Mouse (Mus musculus): ENCODE measurements around the gene Polr1e. TPM values are rescaled to one million over a fixed set of nuclear protein-coding genes. Genes with fewer than 3 reads are reported as not detected.
"Not testable (repeated sequence)": the region's sequence is repeated elsewhere in the genome, so short reads cannot be mapped to it uniquely, and the experiment has no call there.

Gene Polr1e
- polyA plus RNA-seq, 1 experiment from 2014 or later: 43.6 TPM

DNA sequence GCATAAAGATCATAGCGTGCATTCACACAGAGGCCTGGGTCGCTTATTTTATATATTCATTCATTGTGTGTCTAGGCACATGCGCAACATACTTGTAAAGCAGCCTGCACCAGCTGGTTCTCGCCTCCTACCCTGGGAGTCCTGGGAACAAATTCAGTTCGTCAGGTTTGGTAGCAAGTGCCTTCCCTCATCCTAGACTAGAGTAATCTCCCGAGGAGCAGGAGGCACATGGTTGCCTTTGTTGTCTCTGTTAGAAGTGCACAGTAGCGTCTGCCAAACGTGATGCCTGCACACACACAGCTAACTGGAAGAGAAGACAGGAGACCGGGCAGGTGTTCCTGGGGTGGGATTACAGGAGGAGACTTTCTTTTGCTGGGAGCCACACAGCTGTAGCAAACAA is 29.6 kb downstream of the Polr1e start:
- no peaks in the 10 kb centered on the region for H3K27me3 ChIP-seq (ENCODE audit: control insufficient read depth, insufficient read depth, low read length)
- no peaks in the 10 kb centered on the region for H3K4me1 ChIP-seq (ENCODE audit: control insufficient read depth, insufficient read depth, low read length)
- no peak overlapping the region for H3K9ac ChIP-seq (ENCODE audit: low read depth, low read length)
- WGBS (ENCODE audit: insufficient replicate concordance): 81% methylated on average over 9 of the region's 9 CpGs
- peaks cover 5% of the 10 kb centered on the region; the same call in 1 of the 2 replicates for H3K36me3 ChIP-seq (ENCODE audit: control insufficient read depth, insufficient read depth, low read length)
- no peak overlapping the region for H3K4me3 ChIP-seq (ENCODE audit: low read depth, low read length)
- no peak overlapping the region for H3K27ac ChIP-seq (ENCODE audit: low read depth, low read length)
- no peaks in the 10 kb centered on the region for H3K9me3 ChIP-seq (replicated peaks; ENCODE audit: control insufficient read depth, low read length)
- no peak overlapping the region for H3K4me2 ChIP-seq
- ATAC-seq (replicated peaks; ENCODE audit: insufficient number of reproducible peaks, low FRiP score, low TSS enrichment): no peak

DNA sequence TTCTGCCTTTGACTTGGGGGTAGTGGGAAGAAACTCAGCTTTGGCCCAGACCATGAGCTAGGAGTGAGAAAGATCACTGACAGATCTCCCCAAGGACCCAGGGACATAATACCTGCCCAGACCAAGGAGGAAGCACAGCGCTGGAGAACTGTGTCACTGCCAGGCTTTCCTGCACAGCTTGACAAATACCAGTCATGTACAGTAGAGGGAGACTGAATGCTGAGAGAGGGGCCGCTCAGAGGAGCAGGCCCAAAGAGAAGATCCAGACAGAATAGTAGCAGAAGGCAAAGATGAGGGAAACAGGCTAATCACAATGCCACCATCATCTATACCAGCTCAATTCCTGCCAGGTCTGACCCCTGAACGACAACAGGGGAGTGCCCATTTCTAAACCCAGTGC is 36.5 kb downstream of the Polr1e start:
- WGBS (ENCODE audit: insufficient replicate concordance): 34% methylated on average over 3 of the region's 3 CpGs
- H3K36me3 ChIP-seq (ENCODE audit: control insufficient read depth, insufficient read depth, low read length): 0 out of 2 replicates have a peak, but pooled peaks cover 10% of the 10 kb centered on the region
- no peak overlapping the region for H3K27ac ChIP-seq (ENCODE audit: low read depth, low read length)
- no peak overlapping the region for H3K9ac ChIP-seq (ENCODE audit: low read depth, low read length)
- no peak overlapping the region for H3K4me2 ChIP-seq
- H3K9me3 ChIP-seq (replicated peaks; ENCODE audit: control insufficient read depth, low read length): no peaks in the 10 kb centered on the region
- H3K4me1 ChIP-seq (ENCODE audit: control insufficient read depth, insufficient read depth, low read length): 0 out of 2 replicates have a peak, but pooled peaks cover 4% of the 10 kb centered on the region
- H3K27me3 ChIP-seq (ENCODE audit: control insufficient read depth, insufficient read depth, low read length): no peaks in the 10 kb centered on the region
- no peak overlapping the region for H3K4me3 ChIP-seq (ENCODE audit: low read depth, low read length)
- no peak for ATAC-seq (replicated peaks; ENCODE audit: insufficient number of reproducible peaks, low FRiP score, low TSS enrichment)

DNA sequence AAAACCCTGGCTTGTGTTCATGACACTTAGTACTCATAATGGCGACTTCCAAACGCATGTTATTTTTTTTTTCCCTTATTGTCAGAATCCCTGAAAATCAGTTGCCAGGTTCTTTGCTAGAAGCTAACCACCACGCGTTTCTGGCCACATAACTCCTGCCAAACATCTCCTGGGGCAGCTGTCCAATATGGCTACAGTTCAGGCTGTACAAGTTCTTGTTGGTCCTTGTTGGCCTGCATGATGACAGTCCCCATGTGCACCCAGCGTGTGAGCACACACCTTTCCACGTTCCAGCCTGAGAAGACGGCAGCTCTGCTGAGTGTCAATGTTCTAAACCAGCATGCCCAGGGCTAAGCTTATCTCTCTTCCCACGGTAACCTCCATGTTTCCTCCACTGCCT is 37.1 kb downstream of the Polr1e start:
- Histone ChIP-seq H3K4me3 (ENCODE audit: low read depth, low read length) (no peak overlapping the region), H3K36me3 (ENCODE audit: control insufficient read depth, insufficient read depth, low read length) (0 out of 2 replicates have a peak, but pooled peaks cover 10% of the 10 kb centered on the region), H3K9ac (ENCODE audit: low read depth, low read length) (no peak overlapping the region), H3K4me2 (no peak overlapping the region), H3K9me3 (replicated peaks; ENCODE audit: control insufficient read depth, low read length) (no peaks in the 10 kb centered on the region), H3K4me1 (ENCODE audit: control insufficient read depth, insufficient read depth, low read length) (0 out of 2 replicates have a peak, but pooled peaks cover 4% of the 10 kb centered on the region), H3K27ac (ENCODE audit: low read depth, low read length) (no peak overlapping the region), H3K27me3 (ENCODE audit: control insufficient read depth, insufficient read depth, low read length) (no peaks in the 10 kb centered on the region)
- no peak for ATAC-seq (replicated peaks; ENCODE audit: insufficient number of reproducible peaks, low FRiP score, low TSS enrichment)
- WGBS (ENCODE audit: insufficient replicate concordance): 73% methylated on average over 8 of the region's 8 CpGs

DNA sequence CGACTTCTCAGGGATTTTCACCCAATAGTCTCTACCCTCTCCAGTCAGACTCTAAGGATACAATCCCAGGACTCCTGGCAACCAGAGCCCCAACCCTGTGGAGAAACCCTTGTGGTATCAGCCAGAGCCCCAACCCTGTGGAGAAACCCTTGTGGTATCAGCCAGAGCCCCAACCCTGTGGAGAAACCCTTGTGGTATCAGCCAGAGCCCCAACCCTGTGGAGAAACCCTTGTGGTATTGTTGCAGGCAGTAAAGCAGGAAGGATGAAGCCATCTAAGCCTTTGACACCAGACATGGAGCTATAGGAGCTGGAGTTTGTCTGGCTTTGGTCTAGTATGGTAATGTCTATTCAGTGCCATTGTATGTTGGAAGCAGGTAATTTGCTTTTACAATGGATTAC is 45.5 kb downstream of the Polr1e start:
- not testable (repeated sequence) for H3K27ac ChIP-seq (ENCODE audit: low read depth, low read length); H3K4me1 ChIP-seq (ENCODE audit: control insufficient read depth, insufficient read depth, low read length); H3K36me3 ChIP-seq (ENCODE audit: control insufficient read depth, insufficient read depth, low read length); H3K4me2 ChIP-seq; H3K9ac ChIP-seq (ENCODE audit: low read depth, low read length); ATAC-seq (replicated peaks; ENCODE audit: insufficient number of reproducible peaks, low FRiP score, low TSS enrichment); H3K4me3 ChIP-seq (ENCODE audit: low read depth, low read length); H3K27me3 ChIP-seq (ENCODE audit: control insufficient read depth, insufficient read depth, low read length); H3K9me3 ChIP-seq (replicated peaks; ENCODE audit: control insufficient read depth, low read length)
- 78% methylated on average over 1 of the region's 1 CpGs for WGBS (ENCODE audit: insufficient replicate concordance)

DNA sequence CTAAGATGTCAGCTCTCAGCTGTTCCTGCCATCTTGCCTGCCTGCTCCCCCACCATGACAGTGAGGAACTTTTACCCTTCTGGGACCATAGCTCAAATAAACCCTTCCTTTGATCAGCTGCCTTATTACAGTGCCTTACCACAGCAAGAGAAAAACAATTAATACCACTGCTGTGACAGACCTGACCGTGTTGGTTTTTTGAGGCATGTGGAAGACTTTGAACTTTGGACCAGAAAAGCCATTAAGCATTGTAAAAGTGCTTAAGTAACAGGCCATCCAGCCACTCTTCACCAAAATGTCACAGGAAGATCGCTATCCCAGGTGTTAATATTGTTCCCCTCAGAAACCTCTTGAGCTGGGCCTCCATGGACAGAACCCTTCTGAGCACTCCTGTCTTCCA is 46.2 kb downstream of the Polr1e start:
- Histone ChIP-seq H3K9me3 (replicated peaks; ENCODE audit: control insufficient read depth, low read length) (no peaks in the 10 kb centered on the region), H3K27me3 (ENCODE audit: control insufficient read depth, insufficient read depth, low read length) (no peaks in the 10 kb centered on the region), H3K4me3 (ENCODE audit: low read depth, low read length) (no peak overlapping the region), H3K9ac (ENCODE audit: low read depth, low read length) (no peak overlapping the region), H3K4me2 (no peak overlapping the region), H3K4me1 (ENCODE audit: control insufficient read depth, insufficient read depth, low read length) (no peaks in the 10 kb centered on the region), H3K36me3 (ENCODE audit: control insufficient read depth, insufficient read depth, low read length) (peaks cover under 1% of the 10 kb centered on the region; the same call in 1 of the 2 replicates), H3K27ac (ENCODE audit: low read depth, low read length) (no peak overlapping the region)
- ATAC-seq (replicated peaks; ENCODE audit: insufficient number of reproducible peaks, low FRiP score, low TSS enrichment): no peak
- 82% methylated on average over 2 of the region's 2 CpGs for WGBS (ENCODE audit: insufficient replicate concordance)

DNA sequence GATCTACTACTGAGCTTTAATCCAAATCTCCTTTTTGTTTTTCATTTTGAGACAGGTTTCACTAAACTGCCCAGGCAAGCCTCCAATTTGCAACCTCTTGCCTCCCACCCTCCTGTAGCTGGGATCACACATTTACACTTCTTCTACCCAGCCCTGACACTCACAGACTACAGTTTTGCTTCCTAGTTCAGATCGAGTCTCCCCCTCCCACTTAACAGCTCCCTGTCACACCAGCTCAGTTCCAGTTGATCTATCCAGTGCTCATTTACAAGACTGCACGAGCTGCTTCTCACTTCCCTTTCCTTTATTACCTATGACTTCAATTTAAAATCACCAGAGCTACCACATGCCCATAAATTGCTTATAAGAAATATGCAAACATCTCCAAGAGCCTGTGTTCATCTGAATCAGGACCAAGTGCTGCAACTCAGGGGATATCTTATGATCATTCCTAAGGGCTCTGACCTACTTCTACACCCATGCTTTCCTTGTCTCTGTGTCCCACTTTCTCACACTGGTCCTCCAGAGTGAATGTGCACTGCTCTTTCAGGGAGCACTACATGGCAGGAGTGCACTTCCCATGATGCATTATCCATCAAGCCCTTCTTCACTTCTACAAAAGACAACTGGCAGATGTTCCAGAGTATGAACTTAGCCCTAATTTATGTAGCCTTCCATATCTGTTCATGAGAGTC is 47.8 kb downstream of the Polr1e start:
- Histone ChIP-seq H3K36me3 (ENCODE audit: control insufficient read depth, insufficient read depth, low read length) (no peaks in the 10 kb centered on the region; the same call in 1 of the 2 replicates), H3K9ac (ENCODE audit: low read depth, low read length) (no peak overlapping the region), H3K9me3 (replicated peaks; ENCODE audit: control insufficient read depth, low read length) (no peaks in the 10 kb centered on the region), H3K4me3 (ENCODE audit: low read depth, low read length) (no peak overlapping the region), H3K4me2 (no peak overlapping the region), H3K27me3 (ENCODE audit: control insufficient read depth, insufficient read depth, low read length) (no peaks in the 10 kb centered on the region), H3K27ac (ENCODE audit: low read depth, low read length) (no peak overlapping the region), H3K4me1 (ENCODE audit: control insufficient read depth, insufficient read depth, low read length) (no peaks in the 10 kb centered on the region)
- 47% methylated on average over 2 of the region's 2 CpGs for WGBS (ENCODE audit: insufficient replicate concordance)
- ATAC-seq (replicated peaks; ENCODE audit: insufficient number of reproducible peaks, low FRiP score, low TSS enrichment): no peak

DNA sequence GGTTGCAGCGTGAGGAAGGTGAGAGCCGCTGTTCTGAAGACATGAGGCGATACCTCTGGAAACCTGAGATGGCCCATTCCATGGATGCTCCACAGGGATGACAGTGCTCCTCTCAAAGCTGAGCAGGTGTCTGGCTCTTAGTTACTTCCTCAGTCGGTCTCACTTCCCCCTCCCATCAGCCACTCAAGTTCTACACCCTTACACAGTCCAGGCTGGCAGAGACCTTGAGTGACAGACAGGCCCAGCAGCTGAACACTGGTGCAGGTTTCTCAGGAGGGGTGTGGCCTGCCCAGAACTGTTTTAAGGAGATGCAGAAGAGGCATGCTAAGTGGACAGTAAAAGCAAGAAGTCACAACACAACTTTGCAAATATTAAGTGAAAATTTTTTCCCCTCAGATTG is 49.4 kb downstream of the Polr1e start:
- no peak overlapping the region for H3K27ac ChIP-seq (ENCODE audit: low read depth, low read length)
- H3K4me1 ChIP-seq (ENCODE audit: control insufficient read depth, insufficient read depth, low read length): no peaks in the 10 kb centered on the region
- no peaks in the 10 kb centered on the region for H3K9me3 ChIP-seq (replicated peaks; ENCODE audit: control insufficient read depth, low read length)
- H3K4me2 ChIP-seq: no peak overlapping the region
- ATAC-seq (replicated peaks; ENCODE audit: insufficient number of reproducible peaks, low FRiP score, low TSS enrichment): no peak
- no peaks in the 10 kb centered on the region for H3K27me3 ChIP-seq (ENCODE audit: control insufficient read depth, insufficient read depth, low read length)
- H3K9ac ChIP-seq (ENCODE audit: low read depth, low read length): no peak overlapping the region
- H3K36me3 ChIP-seq (ENCODE audit: control insufficient read depth, insufficient read depth, low read length): no peaks in the 10 kb centered on the region
- 77% methylated on average over 4 of the region's 4 CpGs for WGBS (ENCODE audit: insufficient replicate concordance)
- H3K4me3 ChIP-seq (ENCODE audit: low read depth, low read length): no peak overlapping the region

DNA sequence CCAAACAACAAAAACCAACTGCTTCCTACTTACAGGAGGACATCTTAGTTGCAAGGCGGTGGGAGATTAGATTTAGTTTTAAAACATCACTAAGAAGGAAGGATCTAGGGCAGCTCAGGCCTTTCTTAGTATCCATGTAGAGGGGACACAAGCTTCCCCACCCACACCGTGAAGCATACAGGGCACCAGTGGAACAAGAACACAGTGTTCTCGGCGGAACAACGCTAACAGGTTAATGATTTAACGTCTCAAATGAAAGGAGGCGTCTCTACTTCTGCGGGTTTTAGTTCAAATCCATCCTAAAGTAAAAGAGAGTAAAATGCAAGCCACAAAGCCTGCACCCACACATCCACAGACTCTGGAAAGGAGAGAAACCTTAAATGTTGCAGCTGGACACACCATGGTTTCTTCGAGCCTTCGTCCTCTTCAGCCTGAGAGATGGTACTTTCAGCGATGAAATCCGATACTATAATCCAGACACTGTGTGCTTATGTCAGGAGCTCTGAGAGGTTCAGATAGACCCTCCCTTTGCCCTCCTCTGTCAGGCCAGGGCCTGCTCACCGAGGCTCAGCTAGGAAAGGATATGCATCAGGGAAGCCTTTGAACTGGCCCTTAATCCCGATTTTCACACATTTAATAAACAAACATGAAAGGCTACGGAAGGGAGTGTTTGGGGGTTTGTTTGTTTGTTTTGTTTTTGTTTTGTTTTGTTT is 54.0 kb downstream of the Polr1e start:
- 73% methylated on average over 15 of the region's 15 CpGs for WGBS (ENCODE audit: insufficient replicate concordance)
- Histone ChIP-seq H3K9me3 (replicated peaks; ENCODE audit: control insufficient read depth, low read length) (no peaks in the 10 kb centered on the region), H3K4me3 (ENCODE audit: low read depth, low read length) (no peak overlapping the region), H3K4me1 (ENCODE audit: control insufficient read depth, insufficient read depth, low read length) (no peaks in the 10 kb centered on the region), H3K27ac (ENCODE audit: low read depth, low read length) (no peak overlapping the region), H3K36me3 (ENCODE audit: control insufficient read depth, insufficient read depth, low read length) (no peaks in the 10 kb centered on the region), H3K27me3 (ENCODE audit: control insufficient read depth, insufficient read depth, low read length) (no peaks in the 10 kb centered on the region), H3K9ac (ENCODE audit: low read depth, low read length) (no peak overlapping the region), H3K4me2 (no peak overlapping the region)
- no peak for ATAC-seq (replicated peaks; ENCODE audit: insufficient number of reproducible peaks, low FRiP score, low TSS enrichment)
